Mouse (Mus musculus): ENCODE measurements around the gene 9530053A07Rik. TPM values are rescaled to one million over a fixed set of nuclear protein-coding genes. Genes with fewer than 3 reads are reported as not detected.

The 9530053A07Rik gene
- polyA plus RNA-seq, 1 experiment from 2014 or later: not detected

DNA sequence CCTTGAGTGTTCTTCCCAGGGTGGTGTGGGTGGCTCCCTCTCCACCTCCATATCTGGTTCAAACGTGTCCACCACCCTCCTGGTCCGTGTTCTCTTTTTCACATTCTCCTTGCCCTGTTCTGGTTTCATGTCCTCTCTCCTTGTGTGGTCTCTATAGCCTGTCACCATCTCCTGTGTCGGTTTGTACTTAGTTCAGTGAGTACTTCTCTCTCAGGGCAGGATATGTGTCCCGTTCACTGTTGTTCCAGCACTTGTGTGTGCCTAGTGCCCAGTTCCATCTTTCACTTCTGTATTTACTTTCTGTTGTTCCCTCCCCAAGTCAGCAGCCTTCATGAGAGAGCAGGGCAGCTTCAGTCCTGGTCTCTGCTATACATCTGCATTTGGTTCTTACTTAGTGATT lies 46.1 kb downstream of the 9530053A07Rik start:
- peaks cover 40% of the 10 kb centered on the region for H3K36me3 ChIP-seq (replicated peaks)
- no peak overlapping the region for H3K9ac ChIP-seq
- H3K4me1 ChIP-seq (replicated peaks): peaks cover 46% of the 10 kb centered on the region
- H3K27ac ChIP-seq (replicated peaks): peak overlapping the region; percentile 29; the same call in 1 of the 2 replicates
- WGBS (ENCODE audit: insufficient replicate concordance): 71% methylated on average over 4 of the region's 4 CpGs
- no peaks in the 10 kb centered on the region for H3K9me3 ChIP-seq (replicated peaks)
- no peak overlapping the region for H3K4me2 ChIP-seq
- no peak overlapping the region for H3K4me3 ChIP-seq (replicated peaks)
- H3K27me3 ChIP-seq: no peaks in the 10 kb centered on the region
- ATAC-seq (ENCODE audit: insufficient read depth): no peak

GRCm38 (mm10) chr7:28179228-28179627 lies 50.0 kb downstream of the 9530053A07Rik start, which contains the start of gene Dyrk1b:
Gene Dyrk1b (plus strand): TSS chr7:28179469.
- peak; percentile 81 for ATAC-seq (ENCODE audit: insufficient read depth)
- no peaks in the 10 kb centered on the region for H3K9me3 ChIP-seq (replicated peaks)
- H3K27me3 ChIP-seq: no peaks in the 10 kb centered on the region
- H3K4me3 ChIP-seq (replicated peaks): peak within 1 kb of the TSS; percentile 90
- H3K4me2 ChIP-seq: peak within 1 kb of the TSS; percentile 97
- peak within 1 kb of the TSS; percentile 84 for H3K27ac ChIP-seq (replicated peaks)
- H3K9ac ChIP-seq: peak within 1 kb of the TSS; percentile 75
- H3K36me3 ChIP-seq (replicated peaks): peaks cover 73% of the 10 kb centered on the region
- H3K4me1 ChIP-seq (replicated peaks): peaks cover 28% of the 10 kb centered on the region
- WGBS (ENCODE audit: insufficient replicate concordance): under 1% methylated on average over 25 of the region's 25 CpGs

- H3K4me2 ChIP-seq: peak overlapping the region; percentile 97
- H3K9ac ChIP-seq: peak overlapping the region; percentile 75
- H3K36me3 ChIP-seq (replicated peaks): peaks cover 78% of the 10 kb centered on the region
- WGBS (ENCODE audit: insufficient replicate concordance): under 1% methylated on average over 51 of the region's 56 CpGs
- no peaks in the 10 kb centered on the region for H3K27me3 ChIP-seq
- peaks cover 28% of the 10 kb centered on the region for H3K4me1 ChIP-seq (replicated peaks)
- no peaks in the 10 kb centered on the region for H3K9me3 ChIP-seq (replicated peaks)
- peak overlapping the region; percentile 84 for H3K27ac ChIP-seq (replicated peaks)
- ATAC-seq (ENCODE audit: insufficient read depth): peak; percentile 94
- H3K4me3 ChIP-seq (replicated peaks): peak overlapping the region; percentile 90
Observed at GRCm38 (mm10) chr7:28179741-28180377, 50.6 kb downstream of the 9530053A07Rik start.

GRCm38 (mm10) chr7:28180890-28181289 lies 51.6 kb downstream of the 9530053A07Rik start:
- H3K36me3 ChIP-seq (replicated peaks): peaks cover 78% of the 10 kb centered on the region

GRCm38 (mm10) chr7:28181376-28181775 lies 52.1 kb downstream of the 9530053A07Rik start:
- ATAC-seq (ENCODE audit: insufficient read depth): no peak
- 89% methylated on average over 12 of the region's 12 CpGs for WGBS (ENCODE audit: insufficient replicate concordance)
- no peaks in the 10 kb centered on the region for H3K9me3 ChIP-seq (replicated peaks)
- no peaks in the 10 kb centered on the region for H3K27me3 ChIP-seq
- peaks cover 78% of the 10 kb centered on the region for H3K36me3 ChIP-seq (replicated peaks)
- H3K27ac ChIP-seq (replicated peaks): peak overlapping the region; percentile 84
- peak overlapping the region; percentile 97 for H3K4me2 ChIP-seq
- H3K9ac ChIP-seq: peak overlapping the region; percentile 49
- peak overlapping the region; percentile 90 for H3K4me3 ChIP-seq (replicated peaks)
- H3K4me1 ChIP-seq (replicated peaks): peaks cover 28% of the 10 kb centered on the region

More at GRCm38 (mm10) chr7:28180890-28181289, 51.6 kb downstream of the 9530053A07Rik start:
- peak overlapping the region; percentile 84 for H3K27ac ChIP-seq (replicated peaks)
- H3K9ac ChIP-seq: peak overlapping the region; percentile 75
- H3K4me1 ChIP-seq (replicated peaks): peaks cover 28% of the 10 kb centered on the region
- H3K4me2 ChIP-seq: peak overlapping the region; percentile 97
- 42% methylated on average over 5 of the region's 5 CpGs for WGBS (ENCODE audit: insufficient replicate concordance)
- H3K27me3 ChIP-seq: no peaks in the 10 kb centered on the region
- no peak for ATAC-seq (ENCODE audit: insufficient read depth)
- peak overlapping the region; percentile 90 for H3K4me3 ChIP-seq (replicated peaks)
- H3K9me3 ChIP-seq (replicated peaks): no peaks in the 10 kb centered on the region

DNA sequence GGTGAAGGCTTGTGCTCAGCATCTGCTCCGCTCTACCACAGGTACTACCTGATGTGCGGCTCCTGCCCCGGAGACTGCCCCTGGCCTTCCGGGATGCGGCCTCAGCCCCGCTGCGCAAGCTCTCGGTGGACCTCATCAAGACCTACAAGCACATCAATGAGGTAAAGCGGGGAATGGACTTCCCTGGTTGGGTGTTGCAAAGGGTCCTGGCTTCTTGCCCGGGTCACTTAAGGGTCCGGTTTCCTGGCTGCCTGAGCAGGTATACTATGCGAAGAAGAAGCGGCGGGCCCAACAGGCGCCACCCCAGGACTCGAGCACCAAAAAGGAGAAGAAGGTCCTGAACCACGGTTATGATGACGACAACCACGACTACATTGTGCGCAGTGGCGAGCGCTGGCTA lies 53.1 kb downstream of the 9530053A07Rik start:
- Histone ChIP-seq H3K4me1 (replicated peaks) (peaks cover 28% of the 10 kb centered on the region), H3K4me2 (no peak overlapping the region), H3K27ac (replicated peaks) (no peak overlapping the region), H3K9me3 (replicated peaks) (no peaks in the 10 kb centered on the region), H3K4me3 (replicated peaks) (no peak overlapping the region), H3K36me3 (replicated peaks) (peaks cover 79% of the 10 kb centered on the region), H3K9ac (no peak overlapping the region), H3K27me3 (no peaks in the 10 kb centered on the region)
- WGBS (ENCODE audit: insufficient replicate concordance): 90% methylated on average over 22 of the region's 22 CpGs
- no peak for ATAC-seq (ENCODE audit: insufficient read depth)

- Histone ChIP-seq H3K36me3 (replicated peaks) (peaks cover 87% of the 10 kb centered on the region), H3K4me3 (replicated peaks) (no peak overlapping the region), H3K9ac (no peak overlapping the region), H3K4me1 (replicated peaks) (peaks cover 10% of the 10 kb centered on the region), H3K27me3 (no peaks in the 10 kb centered on the region), H3K27ac (replicated peaks) (no peak overlapping the region), H3K4me2 (no peak overlapping the region), H3K9me3 (replicated peaks) (no peaks in the 10 kb centered on the region)
- ATAC-seq (ENCODE audit: insufficient read depth): no peak
- WGBS (ENCODE audit: insufficient replicate concordance): 88% methylated on average over 14 of the region's 14 CpGs
Observed at GRCm38 (mm10) chr7:28185884-28186283, 56.6 kb downstream of the 9530053A07Rik start.

DNA sequence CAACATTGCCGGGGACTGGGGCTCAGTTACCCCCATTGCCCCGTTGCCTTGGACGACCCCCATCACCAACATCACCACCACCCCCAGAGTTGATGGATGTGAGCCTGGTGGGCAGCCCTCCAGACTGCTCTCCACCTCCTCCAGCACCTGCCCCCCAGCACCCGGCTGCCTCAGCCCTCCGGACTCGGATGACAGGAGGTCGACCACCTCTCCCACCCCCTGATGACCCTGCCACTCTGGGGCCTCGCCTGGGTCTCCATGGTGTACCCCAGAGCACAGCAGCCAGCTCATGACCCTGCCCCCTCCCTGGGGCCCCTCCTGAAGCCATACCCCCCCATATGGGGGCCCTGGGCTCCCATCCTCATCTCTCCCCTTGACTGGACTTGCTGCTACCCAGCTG lies 57.4 kb downstream of the 9530053A07Rik start:
- no peak overlapping the region for H3K27ac ChIP-seq (replicated peaks)
- WGBS (ENCODE audit: insufficient replicate concordance): 78% methylated on average over 8 of the region's 8 CpGs
- H3K9me3 ChIP-seq (replicated peaks): no peaks in the 10 kb centered on the region
- H3K4me2 ChIP-seq: no peak overlapping the region
- no peak overlapping the region for H3K9ac ChIP-seq
- no peak for ATAC-seq (ENCODE audit: insufficient read depth)
- peaks cover 80% of the 10 kb centered on the region for H3K36me3 ChIP-seq (replicated peaks)
- H3K4me3 ChIP-seq (replicated peaks): no peak overlapping the region
- H3K27me3 ChIP-seq: no peaks in the 10 kb centered on the region
- H3K4me1 ChIP-seq (replicated peaks): peaks cover 2% of the 10 kb centered on the region; the same call in 1 of the 2 replicates

DNA sequence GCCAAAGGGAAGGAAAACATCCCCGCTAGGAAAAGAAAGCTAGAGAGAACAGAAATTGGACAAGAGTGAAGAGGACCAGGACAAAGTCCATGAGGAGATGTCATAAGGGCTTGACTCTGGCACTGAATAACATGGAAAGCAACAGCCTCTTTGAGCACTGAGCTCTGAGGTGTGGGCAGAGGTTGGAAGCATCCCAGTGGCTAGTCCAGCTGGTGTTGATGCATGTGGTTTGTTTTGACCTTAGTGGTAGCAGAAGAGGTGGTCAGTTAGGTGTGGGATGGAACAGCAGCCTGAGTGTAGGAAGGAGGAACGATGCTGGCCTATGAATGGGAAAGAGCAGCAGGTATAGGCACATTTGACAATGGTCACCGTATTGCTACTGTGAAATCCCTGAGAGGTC lies 62.2 kb downstream of the 9530053A07Rik start:
- Histone ChIP-seq H3K27ac (replicated peaks) (no peak overlapping the region), H3K36me3 (replicated peaks) (peaks cover 32% of the 10 kb centered on the region), H3K4me3 (replicated peaks) (no peak overlapping the region), H3K9ac (no peak overlapping the region), H3K4me1 (replicated peaks) (no peaks in the 10 kb centered on the region), H3K27me3 (no peaks in the 10 kb centered on the region), H3K4me2 (no peak overlapping the region), H3K9me3 (replicated peaks) (no peaks in the 10 kb centered on the region)
- no peak for ATAC-seq (ENCODE audit: insufficient read depth)
- 78% methylated on average over 3 of the region's 3 CpGs for WGBS (ENCODE audit: insufficient replicate concordance)

GRCm38 (mm10) chr7:28191903-28192302 lies 62.6 kb downstream of the 9530053A07Rik start:
- ATAC-seq (ENCODE audit: insufficient read depth): no peak
- peaks cover 28% of the 10 kb centered on the region for H3K36me3 ChIP-seq (replicated peaks)
- H3K27me3 ChIP-seq: no peaks in the 10 kb centered on the region
- no peak overlapping the region for H3K27ac ChIP-seq (replicated peaks)
- H3K4me3 ChIP-seq (replicated peaks): no peak overlapping the region
- no peaks in the 10 kb centered on the region for H3K4me1 ChIP-seq (replicated peaks)
- no peak overlapping the region for H3K4me2 ChIP-seq
- 92% methylated on average over 1 of the region's 1 CpGs for WGBS (ENCODE audit: insufficient replicate concordance)
- H3K9me3 ChIP-seq (replicated peaks): no peaks in the 10 kb centered on the region
- H3K9ac ChIP-seq: no peak overlapping the region

DNA sequence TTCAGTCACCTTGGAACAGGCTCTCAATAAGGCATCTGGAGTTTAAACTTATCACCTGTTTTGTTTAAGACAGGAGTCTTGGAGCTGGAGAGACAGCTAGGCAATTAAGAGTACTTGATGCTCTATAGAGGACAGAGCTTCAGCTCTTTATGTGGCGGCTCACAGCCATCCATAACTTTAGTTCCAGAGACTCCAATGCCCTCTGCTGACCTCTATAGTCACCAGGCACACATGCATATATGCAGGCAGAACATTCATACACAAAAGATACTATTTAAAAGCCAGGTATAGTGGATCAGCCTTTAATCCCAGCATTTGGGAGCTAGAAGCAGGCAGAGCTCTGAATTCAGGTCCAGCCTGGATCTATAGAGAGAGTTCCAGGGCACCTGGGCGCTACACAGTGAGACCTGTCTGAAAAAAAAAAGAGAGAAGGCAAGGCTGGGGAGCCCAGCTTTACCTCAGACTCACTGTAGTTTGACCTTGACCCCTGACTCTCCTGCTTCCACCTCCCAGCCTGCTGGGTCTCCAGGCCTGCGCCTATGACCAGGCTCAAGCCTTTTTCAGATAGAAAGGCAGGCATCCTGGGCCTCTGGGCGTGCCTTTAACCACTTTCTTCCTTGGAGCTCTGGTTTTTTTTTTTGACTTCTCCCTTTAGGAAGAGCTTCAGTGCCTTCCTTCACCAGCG lies 66.3 kb downstream of the 9530053A07Rik start:
- H3K27me3 ChIP-seq: no peaks in the 10 kb centered on the region
- H3K9me3 ChIP-seq (replicated peaks): no peaks in the 10 kb centered on the region
- H3K9ac ChIP-seq: no peak overlapping the region
- WGBS (ENCODE audit: insufficient replicate concordance): 66% methylated on average over 5 of the region's 5 CpGs
- no peaks in the 10 kb centered on the region for H3K4me1 ChIP-seq (replicated peaks)
- no peak overlapping the region for H3K4me3 ChIP-seq (replicated peaks)
- no peak overlapping the region for H3K27ac ChIP-seq (replicated peaks)
- no peaks in the 10 kb centered on the region for H3K36me3 ChIP-seq (replicated peaks)
- ATAC-seq (ENCODE audit: insufficient read depth): no peak
- no peak overlapping the region for H3K4me2 ChIP-seq
